Mouse (Mus musculus): ENCODE data around the gene Trhr2. TPM values are rescaled to one million over a fixed set of nuclear protein-coding genes. Genes with fewer than 3 reads are reported as not detected.

The Trhr2 gene
- total RNA-seq (2012; rRNA removed): not detected in 2 replicates

DNA sequence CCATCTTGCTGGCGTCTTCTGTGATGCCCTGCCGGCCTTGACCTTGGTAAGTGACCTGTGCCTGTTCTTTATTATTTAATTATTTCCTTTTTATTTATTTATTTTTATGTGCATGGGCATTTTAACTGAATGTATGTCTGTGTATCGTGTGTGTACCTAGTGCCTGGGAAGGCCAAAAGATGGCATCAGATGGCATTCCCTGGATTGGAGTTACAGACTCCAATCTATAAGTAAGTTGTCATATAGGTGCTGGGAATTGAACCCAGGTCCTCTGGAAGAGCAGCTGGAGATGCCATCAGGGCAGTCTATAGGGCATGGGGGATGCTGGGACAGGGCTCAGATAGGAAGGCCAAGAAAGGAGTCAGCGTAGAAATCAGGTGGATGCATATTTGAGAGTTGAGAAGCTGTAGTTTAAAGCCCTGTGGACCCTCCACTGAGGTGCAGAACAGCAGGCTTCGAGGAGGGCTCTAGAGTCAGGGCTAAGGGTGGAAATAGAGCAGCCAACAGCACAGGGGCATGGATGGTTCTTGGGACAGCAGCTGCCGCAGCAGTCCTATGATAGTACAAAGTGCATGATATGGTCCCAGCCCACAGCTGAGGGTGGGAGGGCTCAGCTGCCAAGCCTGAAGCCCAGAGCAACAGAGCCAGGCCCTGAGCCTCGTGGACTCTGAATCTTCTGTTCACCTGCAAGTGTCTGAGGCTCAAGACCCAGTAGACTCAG is at the start of gene Trhr2:
Gene Trhr2 (minus strand): TSS at position 51 of the 721 bp plus-strand sequence.
- no peak for TF ChIP-seq MAFK (IDR thresholded peaks at IDR 0.05; ENCODE audit: insufficient read depth, low read depth, low read length)
- no peak for TF ChIP-seq ZNF384 (IDR thresholded peaks at IDR 0.05; ENCODE audit: low read depth, low read length)
- no peak for TF ChIP-seq ZC3H11A (IDR thresholded peaks at IDR 0.05; ENCODE audit: borderline replicate concordance, low read depth, low read length)
- TF ChIP-seq CHD2 (IDR thresholded peaks at IDR 0.05; ENCODE audit: low read depth, low read length): no peak
- TF ChIP-seq HCFC1 (IDR thresholded peaks at IDR 0.05; ENCODE audit: borderline replicate concordance, insufficient read depth, low read length): no peak
- H3K4me1 ChIP-seq (ENCODE audit: control insufficient read depth in 2 of 2, insufficient read depth in 2 of 2, low read length in 2 of 2, poor library complexity in 1 of 2): no peaks in the 10 kb centered on the region
- no peak for DNase-seq (ENCODE audit: low read depth, low spot score)
- no peaks in the 10 kb centered on the region for H3K9me3 ChIP-seq (ENCODE audit: control insufficient read depth, insufficient read depth, low read depth, low read length)
- no peak within 1 kb of the TSS for H3K9ac ChIP-seq (ENCODE audit: insufficient read depth, low read depth, low read length, poor library complexity, severe bottlenecking)
- H3K36me3 ChIP-seq (ENCODE audit: control insufficient read depth, insufficient read depth, low read length, poor library complexity, severe bottlenecking): no peaks in the 10 kb centered on the region
- H3K27ac ChIP-seq (ENCODE audit: insufficient read depth, low read depth, low read length, poor library complexity, severe bottlenecking): no peak within 1 kb of the TSS
- no peak within 1 kb of the TSS for H3K4me3 ChIP-seq (ENCODE audit: insufficient read depth in 1 of 2, low read depth in 1 of 2, low read length in 2 of 2, poor library complexity in 1 of 2, severe bottlenecking in 1 of 2)
- in situ Hi-C loops (cut with MboI; ENCODE audit: low sequenced_read_pairs in 2 of 2, unreplicated experiment in 2 of 2): no loop called here

DNA sequence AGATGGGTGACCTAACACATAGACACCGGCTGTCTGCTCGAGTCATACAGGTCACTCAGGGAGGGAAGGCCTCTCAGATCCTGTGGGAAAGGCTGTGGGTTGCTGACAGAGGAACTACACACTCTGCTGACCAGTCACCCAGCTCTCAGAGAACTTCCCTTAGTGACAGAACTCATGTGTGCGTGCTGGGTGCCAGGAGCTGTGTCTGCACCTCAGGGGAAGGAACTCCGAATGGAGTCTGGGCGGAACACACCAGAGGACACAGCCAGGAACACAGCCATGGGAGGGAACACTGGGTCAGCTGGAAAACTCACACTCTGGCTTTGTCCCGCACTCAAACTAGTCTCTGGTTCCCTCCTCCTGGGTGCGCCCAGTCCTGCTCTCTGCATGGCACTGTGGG is 47.1 kb upstream of the Trhr2 start:
- H3K36me3 ChIP-seq (ENCODE audit: control insufficient read depth, insufficient read depth, low read length, poor library complexity, severe bottlenecking): peaks cover 80% of the 10 kb centered on the region

DNA sequence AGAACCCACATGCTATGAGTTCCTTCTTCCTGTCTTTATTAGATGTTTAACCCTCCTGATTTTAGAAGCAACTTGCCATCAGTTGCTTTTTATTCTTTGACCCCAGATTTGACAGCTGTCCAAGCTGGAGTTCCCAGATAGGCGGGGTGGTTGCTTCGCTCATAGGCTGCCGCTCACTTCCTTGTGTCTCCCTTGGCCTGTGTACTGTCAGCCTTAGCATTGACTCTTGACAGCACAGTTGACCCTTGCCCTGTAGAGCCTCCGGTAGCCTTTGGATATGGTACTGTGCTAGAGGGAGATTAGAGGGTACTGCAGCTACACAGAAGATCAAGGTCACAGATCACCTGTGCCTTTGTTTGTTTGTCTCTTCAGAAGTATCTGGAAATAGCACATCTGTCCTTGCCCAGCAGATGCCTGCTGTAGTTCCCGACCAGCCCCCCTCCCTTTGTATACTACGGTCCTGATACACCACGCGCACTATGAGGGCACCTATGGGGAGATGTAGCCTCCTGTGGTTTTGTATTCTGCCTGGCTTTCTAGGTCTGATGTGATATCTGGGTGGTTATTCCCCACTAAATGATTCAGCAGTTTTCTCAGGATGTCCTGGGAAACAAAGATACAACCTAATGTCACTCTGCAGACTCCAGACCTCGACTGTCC is 44.7 kb upstream of the Trhr2 start:
- no peak overlapping the region for H3K4me3 ChIP-seq (ENCODE audit: insufficient read depth in 1 of 2, low read depth in 1 of 2, low read length in 2 of 2, poor library complexity in 1 of 2, severe bottlenecking in 1 of 2)
- no peak overlapping the region for H3K27ac ChIP-seq (ENCODE audit: insufficient read depth, low read depth, low read length, poor library complexity, severe bottlenecking)
- TF ChIP-seq ZNF384 (IDR thresholded peaks at IDR 0.05; ENCODE audit: low read depth, low read length) (no peak), ZC3H11A (IDR thresholded peaks at IDR 0.05; ENCODE audit: borderline replicate concordance, low read depth, low read length) (no peak), CHD2 (IDR thresholded peaks at IDR 0.05; ENCODE audit: low read depth, low read length) (no peak), HCFC1 (IDR thresholded peaks at IDR 0.05; ENCODE audit: borderline replicate concordance, insufficient read depth, low read length) (no peak), MAFK (IDR thresholded peaks at IDR 0.05; ENCODE audit: insufficient read depth, low read depth, low read length) (no peak)
- H3K36me3 ChIP-seq (ENCODE audit: control insufficient read depth, insufficient read depth, low read length, poor library complexity, severe bottlenecking): peaks cover 77% of the 10 kb centered on the region
- H3K9me3 ChIP-seq (ENCODE audit: control insufficient read depth, insufficient read depth, low read depth, low read length): no peaks in the 10 kb centered on the region
- in situ Hi-C loops (cut with MboI; ENCODE audit: low sequenced_read_pairs in 2 of 2, unreplicated experiment in 2 of 2): no loop called here
- no peak overlapping the region for H3K9ac ChIP-seq (ENCODE audit: insufficient read depth, low read depth, low read length, poor library complexity, severe bottlenecking)
- no peaks in the 10 kb centered on the region for H3K4me1 ChIP-seq (ENCODE audit: control insufficient read depth in 2 of 2, insufficient read depth in 2 of 2, low read length in 2 of 2, poor library complexity in 1 of 2)
- no peak for DNase-seq (ENCODE audit: low read depth, low spot score)

More for the DNA sequence above, 47.1 kb upstream of the Trhr2 start:
- Histone ChIP-seq H3K9me3 (ENCODE audit: control insufficient read depth, insufficient read depth, low read depth, low read length) (no peaks in the 10 kb centered on the region), H3K9ac (ENCODE audit: insufficient read depth, low read depth, low read length, poor library complexity, severe bottlenecking) (no peak overlapping the region), H3K27ac (ENCODE audit: insufficient read depth, low read depth, low read length, poor library complexity, severe bottlenecking) (no peak overlapping the region), H3K4me1 (ENCODE audit: control insufficient read depth in 2 of 2, insufficient read depth in 2 of 2, low read length in 2 of 2, poor library complexity in 1 of 2) (no peaks in the 10 kb centered on the region), H3K4me3 (ENCODE audit: insufficient read depth in 1 of 2, low read depth in 1 of 2, low read length in 2 of 2, poor library complexity in 1 of 2, severe bottlenecking in 1 of 2) (no peak overlapping the region)
- in situ Hi-C loops (cut with MboI; ENCODE audit: low sequenced_read_pairs in 2 of 2, unreplicated experiment in 2 of 2): no loop called here
- TF ChIP-seq MAFK (IDR thresholded peaks at IDR 0.05; ENCODE audit: insufficient read depth, low read depth, low read length): no peak
- no peak for TF ChIP-seq ZC3H11A (IDR thresholded peaks at IDR 0.05; ENCODE audit: borderline replicate concordance, low read depth, low read length)
- TF ChIP-seq ZNF384 (IDR thresholded peaks at IDR 0.05; ENCODE audit: low read depth, low read length): no peak
- TF ChIP-seq CHD2 (IDR thresholded peaks at IDR 0.05; ENCODE audit: low read depth, low read length): no peak
- no peak for TF ChIP-seq HCFC1 (IDR thresholded peaks at IDR 0.05; ENCODE audit: borderline replicate concordance, insufficient read depth, low read length)
- DNase-seq (ENCODE audit: low read depth, low spot score): no peak

DNA sequence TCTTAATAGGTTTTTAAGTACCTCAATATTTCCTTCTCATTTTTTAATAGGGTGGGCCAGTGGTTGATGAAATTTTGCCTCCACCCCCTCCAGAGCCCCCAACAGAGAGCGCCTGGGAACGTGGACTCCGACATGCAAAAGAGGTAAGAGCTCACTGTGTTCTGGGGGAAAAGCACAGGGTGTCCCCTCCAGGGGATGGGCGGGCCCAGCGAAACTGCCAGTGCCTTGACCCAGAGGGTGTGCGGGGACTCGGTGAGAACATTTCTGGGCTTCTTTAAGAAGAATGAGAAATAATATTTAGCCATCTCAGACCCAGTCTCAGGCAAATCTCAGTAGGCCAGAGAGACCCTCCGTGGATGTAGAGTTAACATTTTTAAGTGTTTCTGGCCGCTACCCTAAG is 37.6 kb upstream of the Trhr2 start:
- no peak for DNase-seq (ENCODE audit: low read depth, low spot score)
- no peaks in the 10 kb centered on the region for H3K9me3 ChIP-seq (ENCODE audit: control insufficient read depth, insufficient read depth, low read depth, low read length)
- H3K4me3 ChIP-seq (ENCODE audit: insufficient read depth in 1 of 2, low read depth in 1 of 2, low read length in 2 of 2, poor library complexity in 1 of 2, severe bottlenecking in 1 of 2): no peak overlapping the region
- no peak for TF ChIP-seq ZNF384 (IDR thresholded peaks at IDR 0.05; ENCODE audit: low read depth, low read length)
- no peak overlapping the region for H3K9ac ChIP-seq (ENCODE audit: insufficient read depth, low read depth, low read length, poor library complexity, severe bottlenecking)
- H3K27ac ChIP-seq (ENCODE audit: insufficient read depth, low read depth, low read length, poor library complexity, severe bottlenecking): no peak overlapping the region
- in situ Hi-C loops (cut with MboI; ENCODE audit: low sequenced_read_pairs in 2 of 2, unreplicated experiment in 2 of 2): no loop called here
- H3K4me1 ChIP-seq (ENCODE audit: control insufficient read depth in 2 of 2, insufficient read depth in 2 of 2, low read length in 2 of 2, poor library complexity in 1 of 2): no peaks in the 10 kb centered on the region; a peak in 1 of 4 replicates
- H3K36me3 ChIP-seq (ENCODE audit: control insufficient read depth, insufficient read depth, low read length, poor library complexity, severe bottlenecking): peaks cover 56% of the 10 kb centered on the region

Data from ES-E14 (cell line).